Mouse (Mus musculus) ES-E14 (cell line): Measurements from ENCODE around the gene Cd302. TPM values are rescaled to one million over a fixed set of nuclear protein-coding genes. Genes with fewer than 3 reads are reported as not detected.

Source experiments
- DNase-seq: peaks from one replicate; pipeline ENCODE4 v3.0.0-alpha.2; 2013; ENCODE audit warnings: low read depth, low spot score
- H3K27ac ChIP-seq: 2 replicates; pipeline ENCODE4 v1.5.1; 2012; ENCODE audit warnings: low read depth, mild to moderate bottlenecking, low read length, moderate library complexity, mixed read lengths; ENCODE audit not compliant: poor library complexity, insufficient read depth, severe bottlenecking
- H3K36me3 ChIP-seq: 2 replicates; pipeline ENCODE4 v1.6.1; 2012; ENCODE audit warnings: mild to moderate bottlenecking, low read length, moderate library complexity, mixed read lengths; ENCODE audit not compliant: control insufficient read depth, poor library complexity, insufficient read depth, severe bottlenecking
- H3K4me1 ChIP-seq, 2 experiments: fragments of 150-350 bp in 1 of 2; sonication (generic) in 1 of 2; 2 replicates each; pipeline ENCODE4 v1.6.1; 2012; ENCODE audit warnings: low read length in 2 of 2, mild to moderate bottlenecking in 1 of 2, mixed read lengths in 1 of 2; ENCODE audit not compliant: control insufficient read depth in 2 of 2, insufficient read depth in 2 of 2, poor library complexity in 1 of 2
- H3K4me3 ChIP-seq, 2 experiments: fragments of 150-350 bp in 1 of 2; sonication (generic) in 1 of 2; 2 replicates each; pipeline ENCODE4 v1.5.1; 2012; ENCODE audit warnings: low read length in 2 of 2, low read depth in 1 of 2, mild to moderate bottlenecking in 1 of 2, mixed read lengths in 1 of 2; ENCODE audit not compliant: insufficient read depth in 1 of 2, poor library complexity in 1 of 2, severe bottlenecking in 1 of 2
- H3K9ac ChIP-seq: 2 replicates; pipeline ENCODE4 v1.6.1; 2012; ENCODE audit warnings: low read depth, mild to moderate bottlenecking, low read length, mixed read lengths; ENCODE audit not compliant: poor library complexity, insufficient read depth, severe bottlenecking
- H3K9me3 ChIP-seq: fragments of 150-350 bp; sonication (generic); 2 replicates; pipeline ENCODE4 v1.6.1; 2012; ENCODE audit warnings: low read depth, mild to moderate bottlenecking, low read length; ENCODE audit not compliant: control insufficient read depth, insufficient read depth
- CHD2 ChIP-seq: IDR thresholded peaks from 2 replicates; pipeline ENCODE4 v1.6.1; 2014; ENCODE audit warnings: mild to moderate bottlenecking, low read depth, low read length, inconsistent platforms
- HCFC1 ChIP-seq: IDR thresholded peaks from 2 replicates; pipeline ENCODE4 v1.6.1; 2012; ENCODE audit warnings: low read length, inconsistent platforms, borderline replicate concordance; ENCODE audit not compliant: insufficient read depth
- MAFK ChIP-seq: IDR thresholded peaks from 2 replicates; pipeline ENCODE4 v1.6.1; 2014; ENCODE audit warnings: mild to moderate bottlenecking, low read depth, low read length, inconsistent platforms; ENCODE audit not compliant: insufficient read depth
- ZC3H11A ChIP-seq: IDR thresholded peaks from 2 replicates; pipeline ENCODE4 v1.6.1; 2012; ENCODE audit warnings: low read depth, mild to moderate bottlenecking, inconsistent platforms, low read length, borderline replicate concordance
- ZNF384 ChIP-seq: IDR thresholded peaks from 2 replicates; pipeline ENCODE4 v1.6.1; 2012; ENCODE audit warnings: low read depth, low read length, inconsistent platforms
- in situ Hi-C, 2 experiments: fragments of 600-800 bp; cut with MboI; formaldehyde crosslinking; loops; one replicate each; pipeline ENCODE4 v1.15.1; 2025; ENCODE audit warnings: low sequenced_read_pairs in 2 of 2, inconsistent platforms in 1 of 2; ENCODE audit not compliant: unreplicated experiment in 2 of 2
- total RNA-seq: library from RNA; depleted of rRNA; stranded (reverse); fragments of 300-350 nt; gene quantifications from 2 replicates; pipeline ENCODE4 v1.2.3, GENCODE M21; 2012; rRNA removed

The Cd302 gene
- total RNA-seq = 2.5 and 3.6 TPM in 2 replicates

DNA sequence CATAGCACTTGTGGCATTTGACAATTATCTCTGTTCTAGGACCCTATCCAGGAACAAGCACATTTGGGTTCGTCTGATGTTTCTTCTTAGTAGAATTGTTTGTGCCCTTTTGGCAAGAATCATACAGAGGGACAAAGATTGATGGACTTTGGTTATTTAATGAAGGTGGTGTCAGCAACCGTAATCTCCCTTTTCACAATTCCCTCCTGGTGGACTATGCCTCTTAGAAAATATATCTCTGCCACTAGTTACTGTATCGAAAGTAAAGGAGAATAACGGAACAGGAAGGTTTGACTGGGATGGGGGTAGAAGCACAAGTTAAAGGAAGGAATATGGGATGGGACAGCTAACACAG is at the start of gene Cd302:
Gene Cd302, minus strand, starts transcription at position 22 of the 355 bp plus-strand sequence.
- Histone ChIP-seq H3K9me3 (no peaks in the 10 kb centered on the region), H3K4me1 (peaks cover 0 to 4% of the 10 kb centered on the region in 2 experiments; a peak in 1 of 4 replicates), H3K9ac (peak within 1 kb of the TSS; percentile 35), H3K36me3 (no peaks in the 10 kb centered on the region), H3K27ac (no peak within 1 kb of the TSS), H3K4me3 (peak within 1 kb of the TSS; percentile 58 to 61)
- in situ Hi-C loops = no loop called here
- no peak for DNase-seq
- TF ChIP-seq CHD2 (no peak), MAFK (no peak), HCFC1 (no peak), ZC3H11A (no peak), ZNF384 (no peak)

GRCm38 (mm10) chr2:60328641-60329040 is 44.4 kb upstream of the Cd302 start:
- no peaks in the 10 kb centered on the region for H3K4me1 ChIP-seq
- TF ChIP-seq MAFK (no peak), HCFC1 (no peak), ZC3H11A (no peak), CHD2 (no peak), ZNF384 (no peak)
- H3K4me3 ChIP-seq = no peak overlapping the region
- no peak overlapping the region for H3K9ac ChIP-seq
- no peaks in the 10 kb centered on the region for H3K9me3 ChIP-seq
- H3K36me3 ChIP-seq = peaks cover 7% of the 10 kb centered on the region; the same call in 1 of the 2 replicates
- H3K27ac ChIP-seq = no peak overlapping the region
- in situ Hi-C loops = no loop called here
- DNase-seq = no peak

DNA sequence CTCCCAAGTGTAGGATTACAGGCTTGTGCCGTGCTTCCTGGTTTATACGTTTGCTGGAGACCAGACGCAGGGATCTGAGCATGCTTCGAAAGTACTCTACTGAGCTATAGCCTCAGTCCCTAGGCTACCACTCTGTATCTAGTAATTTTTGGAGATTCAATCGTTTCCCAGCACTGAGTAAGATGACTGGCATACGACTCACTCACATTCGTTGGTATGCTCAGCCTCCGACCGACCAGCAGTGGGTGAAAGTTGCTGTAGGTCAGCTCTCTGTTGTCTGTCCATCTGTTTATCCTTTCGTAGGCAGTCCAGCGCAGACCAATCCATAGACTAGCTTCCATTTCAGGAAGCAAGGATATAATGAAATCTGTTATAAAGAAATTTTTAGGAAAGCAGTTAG is 43.3 kb upstream of the Cd302 start:
- Histone ChIP-seq H3K4me1 (no peaks in the 10 kb centered on the region), H3K9me3 (no peaks in the 10 kb centered on the region), H3K36me3 (peaks cover 5% of the 10 kb centered on the region; the same call in 1 of the 2 replicates), H3K9ac (no peak overlapping the region), H3K27ac (no peak overlapping the region), H3K4me3 (no peak overlapping the region)
- no peak for DNase-seq
- in situ Hi-C loops = no loop called here
- TF ChIP-seq HCFC1 (no peak), ZC3H11A (no peak), ZNF384 (no peak), CHD2 (no peak), MAFK (no peak)

GRCm38 (mm10) chr2:60326948-60327347 is 42.7 kb upstream of the Cd302 start:
- Histone ChIP-seq H3K4me1 (no peaks in the 10 kb centered on the region), H3K9ac (no peak overlapping the region), H3K9me3 (no peaks in the 10 kb centered on the region), H3K4me3 (no peak overlapping the region), H3K36me3 (peaks cover 5% of the 10 kb centered on the region; the same call in 1 of the 2 replicates), H3K27ac (no peak overlapping the region)
- DNase-seq = no peak
- no peak for TF ChIP-seq MAFK
- TF ChIP-seq HCFC1 = no peak
- no peak for TF ChIP-seq ZC3H11A
- TF ChIP-seq CHD2 = no peak
- no peak for TF ChIP-seq ZNF384
- in situ Hi-C loops = no loop called here

- Histone ChIP-seq H3K4me1 (no peaks in the 10 kb centered on the region), H3K27ac (no peak overlapping the region), H3K4me3 (no peak overlapping the region), H3K9me3 (no peaks in the 10 kb centered on the region), H3K9ac (no peak overlapping the region), H3K36me3 (peaks cover 6% of the 10 kb centered on the region)
- no peak for TF ChIP-seq ZC3H11A
- peak; percentile 12 for DNase-seq
- in situ Hi-C loops = no loop called here
These were observed 39.1 kb upstream of the Cd302 start for GRCm38 (mm10) chr2:60323411-60323810.
